Mouse (Mus musculus) heart, adult 2 months (tissue): Measurements from ENCODE around the gene Ndufb6.

Source experiments
- CTCF ChIP-seq: fragments of 200-600 bp; IDR thresholded peaks from 2 replicates; pipeline ENCODE4 v1.8.1; 2022; ENCODE audit warnings: antibody characterized with exemption, mild to moderate bottlenecking, moderate library complexity
- EP300 ChIP-seq: fragments of 200-500 bp; IDR thresholded peaks from 2 replicates; pipeline ENCODE4 v1.6.1; 2011; ENCODE audit warnings: low read depth, low read length, control low read depth; ENCODE audit not compliant: insufficient read depth
- POLR2A ChIP-seq: fragments of 200-500 bp; IDR thresholded peaks from 2 replicates; pipeline ENCODE4 v1.6.1; 2011; ENCODE audit warnings: mild to moderate bottlenecking, low read depth, low read length, control low read depth; ENCODE audit not compliant: insufficient read depth

- TF ChIP-seq CTCF (no peak), EP300 (no peak), POLR2A (no peak)
Observed at GRCm38 (mm10) chr4:40238483-40239408, 40.5 kb downstream of the Ndufb6 start.
